Mouse (Mus musculus) layer of hippocampus, adult 2 months (tissue): ENCODE measurements around the gene Lrp6. TPM values are rescaled to one million over a fixed set of nuclear protein-coding genes. Genes with fewer than 3 reads are reported as not detected.
A peak's percentile ranks its signal among the peaks of the same experiment; 100 is the strongest.

Source experiments
- DNase-seq, 2 experiments: peaks; one replicate each; pipeline ENCODE4 v3.0.0; 2022; ENCODE audit warnings: low spot score in 2 of 2
- H3K27ac ChIP-seq: fragments of 200-600 bp; 2 replicates; pipeline ENCODE4 v1.8.1; 2022
- H3K4me3 ChIP-seq: fragments of 200-600 bp; 2 replicates; pipeline ENCODE4 v1.8.1; 2022; ENCODE audit warnings: mild to moderate bottlenecking
- CTCF ChIP-seq: fragments of 200-600 bp; conservative IDR thresholded peaks from 2 replicates; pipeline ENCODE4 v1.8.1; 2022; ENCODE audit warnings: antibody characterized with exemption, mild to moderate bottlenecking, moderate library complexity
- total RNA-seq, 2 experiments: library from RNA; stranded (reverse); gene quantifications; 2 replicates each; pipeline ENCODE4 v1.2.3; 2021

Gene Lrp6
- total RNA-seq, 2 experiments from 2014 or later: 49.2 to 54.5 TPM

DNA sequence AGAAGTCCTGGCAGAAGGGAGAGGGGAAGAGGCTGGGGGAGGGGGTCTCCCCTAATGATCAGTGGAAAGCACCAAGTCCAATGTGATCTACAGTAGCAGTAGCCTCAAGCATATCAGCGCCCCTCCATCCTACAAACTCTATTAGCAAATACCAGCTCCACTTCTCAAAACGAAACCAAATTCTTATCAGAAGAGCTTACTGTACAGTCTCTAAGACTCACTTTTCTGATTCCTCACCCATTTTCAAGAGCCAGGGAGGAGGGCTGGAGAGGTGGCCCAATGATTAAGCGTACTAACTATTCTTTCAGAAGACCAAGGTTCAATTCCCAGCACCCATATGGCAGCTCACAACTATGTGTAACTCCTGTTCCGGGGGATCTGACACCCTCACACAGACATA is 28.0 kb downstream of the Lrp6 start:
- Histone ChIP-seq H3K27ac (no peak overlapping the region), H3K4me3 (no peak overlapping the region)
- no peak for TF ChIP-seq CTCF
- DNase-seq: no peak

GRCm38 (mm10) chr6:134537461-134538117 is 29.2 kb downstream of the Lrp6 start:
- peak overlapping the region; percentile 24; the same call in 1 of the 2 replicates for H3K27ac ChIP-seq
- DNase-seq: no peak
- H3K4me3 ChIP-seq: no peak overlapping the region
- no peak for TF ChIP-seq CTCF

DNA sequence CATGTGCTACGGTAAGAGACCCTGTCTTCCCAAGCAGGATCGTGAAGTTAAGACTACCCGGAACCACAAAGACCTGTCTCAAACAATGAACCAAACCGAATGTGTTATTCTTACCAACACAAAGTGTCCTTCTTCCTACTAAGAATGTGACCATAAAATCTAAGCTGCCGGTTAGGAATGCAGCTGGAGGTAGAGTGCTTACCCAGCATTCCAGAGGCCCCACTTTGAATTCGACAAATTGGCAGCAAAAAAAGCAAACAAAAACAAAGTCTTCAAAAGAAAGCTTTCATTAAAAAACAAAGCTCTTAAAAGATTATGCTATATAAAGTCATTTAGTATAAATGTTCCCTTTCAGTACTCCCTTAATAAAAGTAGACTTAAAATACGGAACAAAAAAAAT is 31.6 kb downstream of the Lrp6 start:
- H3K27ac ChIP-seq: peak overlapping the region; percentile 49

DNA sequence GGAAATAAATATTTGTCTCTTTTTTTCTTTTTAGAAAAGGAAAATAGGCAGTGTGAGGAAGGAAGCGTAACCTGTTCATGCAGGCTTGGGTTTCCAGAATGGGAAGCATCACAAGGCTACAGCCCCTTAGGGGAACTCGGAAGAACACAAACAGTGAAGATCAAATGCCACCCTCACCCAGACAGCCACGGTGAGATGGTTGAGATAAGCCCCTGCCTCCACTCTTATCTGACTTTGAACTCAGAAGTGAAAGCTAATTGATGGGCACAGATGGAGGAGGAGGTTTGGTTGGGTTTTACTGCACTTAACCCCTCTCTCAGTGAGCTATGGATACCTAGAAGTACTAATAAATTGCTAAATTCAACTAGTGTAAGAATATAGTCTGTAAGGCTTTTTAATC is 33.7 kb downstream of the Lrp6 start:
- DNase-seq: no peak
- Histone ChIP-seq H3K4me3 (no peak overlapping the region), H3K27ac (no peak overlapping the region)
- TF ChIP-seq CTCF: no peak

More for the DNA sequence above, 31.6 kb downstream of the Lrp6 start:
- no peak for DNase-seq
- no peak overlapping the region for H3K4me3 ChIP-seq
- TF ChIP-seq CTCF: no peak

DNA sequence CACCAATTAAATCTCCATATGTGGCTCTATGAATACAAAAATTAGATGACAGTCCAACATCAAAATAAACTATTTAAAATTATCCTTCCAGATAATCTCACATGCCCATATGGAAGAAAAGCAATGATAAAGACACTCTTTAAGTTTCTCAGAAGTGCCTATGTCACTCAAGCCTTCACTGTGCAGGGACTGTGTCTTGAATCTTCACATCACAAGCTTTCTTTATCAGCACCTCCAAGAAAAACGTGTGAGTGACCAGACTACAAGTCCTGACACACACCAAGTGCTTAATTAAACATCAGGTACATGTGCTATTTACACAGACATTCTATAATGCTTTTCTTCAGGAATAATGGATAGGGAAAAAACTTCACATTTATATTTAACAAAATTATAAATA is 34.8 kb downstream of the Lrp6 start:
- DNase-seq: no peak
- no peak for TF ChIP-seq CTCF
- Histone ChIP-seq H3K27ac (no peak overlapping the region), H3K4me3 (no peak overlapping the region)

- no peak overlapping the region for H3K4me3 ChIP-seq
- no peak overlapping the region for H3K27ac ChIP-seq
- no peak for DNase-seq
- TF ChIP-seq CTCF: no peak
Measured at GRCm38 (mm10) chr6:134529340-134529739, 37.4 kb downstream of the Lrp6 start.

DNA sequence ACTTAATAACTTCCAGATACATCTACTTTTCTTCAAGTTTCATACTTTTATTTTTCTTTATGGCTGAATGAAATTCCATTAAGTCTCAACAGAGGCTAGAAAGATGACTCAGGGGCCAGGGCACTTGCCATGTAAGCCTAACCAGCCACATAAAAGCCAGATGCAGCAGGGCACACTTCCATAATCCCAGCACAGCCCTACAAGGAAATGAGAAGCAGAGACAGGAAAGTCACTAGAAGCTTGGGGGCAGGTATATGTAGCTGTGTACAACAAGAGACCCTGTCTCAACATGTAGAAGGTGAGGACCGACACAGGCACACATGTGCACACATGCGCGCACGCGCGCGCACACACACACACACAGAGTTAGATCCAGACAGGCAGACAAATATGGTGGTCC is 38.4 kb downstream of the Lrp6 start:
- TF ChIP-seq CTCF: no peak
- peak overlapping the region; percentile 36; the same call in 1 of the 2 replicates for H3K27ac ChIP-seq

DNA sequence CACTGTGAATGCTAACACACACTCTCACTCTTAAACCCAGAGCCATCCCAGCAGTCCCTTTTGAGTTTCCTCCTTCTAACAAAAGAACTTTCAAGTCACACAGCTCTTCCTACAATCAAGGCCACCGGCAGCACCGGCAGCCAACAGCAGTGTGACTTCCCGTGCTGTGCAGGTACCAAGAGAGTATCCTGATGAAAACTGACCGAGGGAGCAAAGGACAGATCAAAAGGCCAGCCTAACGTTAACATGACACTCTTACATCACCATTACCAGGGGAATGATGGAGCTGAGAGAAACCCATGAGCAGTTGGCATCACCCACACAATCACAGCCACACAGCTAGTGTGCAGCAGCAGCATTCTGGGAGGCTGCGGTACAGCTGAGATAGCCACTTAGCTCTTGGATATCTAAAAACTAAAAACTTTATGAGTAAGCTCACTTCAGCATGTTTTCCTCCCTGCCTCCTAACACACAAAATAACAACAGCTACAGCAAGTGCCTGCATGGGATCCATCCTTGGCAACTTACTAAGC is 39.1 kb downstream of the Lrp6 start:
- DNase-seq: no peak
- TF ChIP-seq CTCF: no peak
- H3K27ac ChIP-seq: peak overlapping the region; percentile 56
- H3K4me3 ChIP-seq: no peak overlapping the region

More for the DNA sequence above, 38.4 kb downstream of the Lrp6 start:
- H3K4me3 ChIP-seq: no peak overlapping the region
- no peak for DNase-seq

GRCm38 (mm10) chr6:134526821-134527595 is 39.8 kb downstream of the Lrp6 start:
- Histone ChIP-seq H3K4me3 (no peak overlapping the region), H3K27ac (peak overlapping the region; percentile 56)
- no peak for TF ChIP-seq CTCF
- no peak for DNase-seq

DNA sequence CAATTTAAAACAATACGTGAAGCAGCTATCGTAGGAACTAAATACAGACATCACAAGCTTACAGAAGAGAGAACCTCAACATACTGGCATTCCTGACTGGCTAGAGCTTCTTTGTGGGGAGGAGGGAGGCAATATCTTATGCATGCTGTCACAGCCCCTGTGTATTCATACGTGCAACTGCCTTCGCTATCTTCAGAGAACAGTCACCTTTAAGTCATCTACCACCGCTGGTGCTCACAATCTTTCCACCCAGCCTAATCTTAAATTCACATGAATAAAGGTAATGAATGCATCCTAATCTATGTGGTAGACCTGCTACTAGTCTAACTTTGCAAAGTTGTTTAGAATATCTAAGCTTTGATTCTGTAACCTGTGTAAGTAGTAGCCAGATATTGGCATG is 40.5 kb downstream of the Lrp6 start:
- H3K4me3 ChIP-seq: no peak overlapping the region
- H3K27ac ChIP-seq: no peak overlapping the region
- no peak for TF ChIP-seq CTCF
- DNase-seq: no peak

GRCm38 (mm10) chr6:134521411-134521810 is 45.4 kb downstream of the Lrp6 start:
- Histone ChIP-seq H3K27ac (peak overlapping the region; percentile 28; the same call in 1 of the 2 replicates), H3K4me3 (no peak overlapping the region)
- no peak for DNase-seq
- TF ChIP-seq CTCF: no peak

- Histone ChIP-seq H3K27ac (no peak overlapping the region), H3K4me3 (no peak overlapping the region)
- DNase-seq: no peak
- no peak for TF ChIP-seq CTCF
Measured at GRCm38 (mm10) chr6:134520821-134521220, 45.9 kb downstream of the Lrp6 start.

DNA sequence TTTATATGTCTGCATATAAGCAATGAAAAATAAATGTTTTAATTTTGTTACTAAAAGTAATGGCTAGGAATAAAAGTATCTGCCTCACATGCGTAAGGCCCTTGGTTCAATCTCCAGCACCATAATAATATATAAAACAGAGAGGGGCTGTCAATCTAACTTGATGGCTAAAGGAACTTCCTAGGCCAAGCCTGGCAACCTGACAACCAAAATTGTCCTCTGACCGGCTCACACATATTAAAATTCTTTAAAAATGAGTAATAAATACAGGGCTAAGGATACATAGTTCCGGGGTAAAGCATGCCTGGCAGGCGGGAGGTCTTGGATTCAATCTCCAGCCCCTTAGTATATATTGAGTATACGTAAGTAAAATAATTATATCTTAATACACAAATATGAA is 48.3 kb downstream of the Lrp6 start:
- TF ChIP-seq CTCF: no peak
- Histone ChIP-seq H3K27ac (no peak overlapping the region), H3K4me3 (no peak overlapping the region)
- no peak for DNase-seq
